Mouse (Mus musculus) CH12.LX (cell line): ENCODE results near the gene Inpp1. TPM values are rescaled to one million over a fixed set of nuclear protein-coding genes. Genes with fewer than 3 reads are reported as not detected.

Source experiments
- DNase-seq: peaks from one replicate; pipeline ENCODE4 v3.0.0-alpha.2; 2013; ENCODE audit errors: extremely low read depth
- H3K27ac ChIP-seq: 2 replicates; pipeline ENCODE4 v1.5.1; 2012; ENCODE audit warnings: low read depth, mild to moderate bottlenecking, control low read depth, moderate library complexity; ENCODE audit not compliant: insufficient read depth
- H3K27me3 ChIP-seq: replicated peaks from 2 replicates; pipeline ENCODE3; 2012; ENCODE audit warnings: inconsistent platforms
- H3K36me3 ChIP-seq, 2 experiments: replicated peaks in 1 of 2; 2 replicates each; pipeline versions ENCODE3 to v1.6.1; 2012; ENCODE audit warnings: inconsistent platforms in 1 of 2, low read length in 1 of 2, mild to moderate bottlenecking in 1 of 2, mixed read lengths in 1 of 2, moderate library complexity in 1 of 2; ENCODE audit not compliant: control insufficient read depth in 1 of 2, insufficient read depth in 1 of 2
- H3K4me1 ChIP-seq, 2 experiments: 2 replicates each; pipeline ENCODE4 v1.6.1; 2012; ENCODE audit warnings: inconsistent platforms in 1 of 2, moderate library complexity in 1 of 2; ENCODE audit not compliant: insufficient read depth in 2 of 2, control insufficient read depth in 1 of 2
- H3K4me2 ChIP-seq: 2 replicates; pipeline ENCODE4 v1.6.1; 2012; ENCODE audit warnings: low read depth, mild to moderate bottlenecking, control low read depth; ENCODE audit not compliant: poor library complexity, insufficient read depth, severe bottlenecking
- H3K4me3 ChIP-seq, 3 experiments: fragments of 150-350 bp in 1 of 3; sonication (generic) in 1 of 3; replicated peaks in 1 of 3; 2 replicates each; pipeline versions ENCODE3 to v1.5.1; 2011 to 2012; ENCODE audit warnings: low read depth in 2 of 3, low read length in 2 of 3, mild to moderate bottlenecking in 2 of 3, moderate library complexity in 2 of 3, control low read depth in 1 of 3, improper control_type of control experiment in 1 of 3, inconsistent platforms in 1 of 3, mixed read lengths in 1 of 3; ENCODE audit not compliant: poor library complexity in 1 of 3
- H3K79me2 ChIP-seq: replicated peaks from 2 replicates; pipeline ENCODE4 v1.6.1; 2012; ENCODE audit warnings: mild to moderate bottlenecking, moderate library complexity; ENCODE audit not compliant: control insufficient read depth, poor library complexity, insufficient read depth, severe bottlenecking; ENCODE audit errors: extremely low read depth
- H3K9ac ChIP-seq: 2 replicates; pipeline ENCODE4 v1.6.1; 2012; ENCODE audit warnings: low read depth, mild to moderate bottlenecking, control low read depth, moderate library complexity; ENCODE audit not compliant: insufficient read depth
- H3K9me3 ChIP-seq: replicated peaks from 2 replicates; pipeline ENCODE3; 2012; ENCODE audit warnings: low read length, inconsistent platforms, mixed read lengths
- BHLHE40 ChIP-seq: IDR thresholded peaks from 2 replicates; pipeline ENCODE4 v1.6.1; 2011; ENCODE audit warnings: mild to moderate bottlenecking, low read depth, low read length, improper control_type of control experiment
- CHD1 ChIP-seq: IDR thresholded peaks from 2 replicates; pipeline ENCODE4 v1.6.1; 2012; ENCODE audit warnings: low read depth, low read length, improper control_type of control experiment, inconsistent platforms
- CHD2 ChIP-seq: IDR thresholded peaks from 2 replicates; pipeline ENCODE4 v1.6.1; 2011; ENCODE audit warnings: low read length, improper control_type of control experiment
- E2F4 ChIP-seq: IDR thresholded peaks from 2 replicates; pipeline ENCODE4 v1.6.1; 2011; ENCODE audit warnings: low read depth, low read length, improper control_type of control experiment; ENCODE audit not compliant: insufficient replicate concordance
- ELF1 ChIP-seq: IDR thresholded peaks from 2 replicates; pipeline ENCODE4 v1.6.1; 2014; ENCODE audit warnings: low read depth, mild to moderate bottlenecking, inconsistent platforms, low read length, improper control_type of control experiment
- ETS1 ChIP-seq: conservative IDR thresholded peaks from 2 replicates; pipeline ENCODE4 v1.6.1; 2012; ENCODE audit warnings: low read depth, mild to moderate bottlenecking, inconsistent platforms, low read length, improper control_type of control experiment, moderate library complexity
- IRF4 ChIP-seq: IDR thresholded peaks from 2 replicates; pipeline ENCODE4 v1.6.1; 2014; ENCODE audit warnings: low read depth, mild to moderate bottlenecking, inconsistent platforms, low read length, improper control_type of control experiment
- JUN ChIP-seq: IDR thresholded peaks from 2 replicates; pipeline ENCODE4 v1.6.1; 2011; ENCODE audit warnings: low read depth, mild to moderate bottlenecking, low read length, improper control_type of control experiment, moderate library complexity; ENCODE audit not compliant: insufficient read depth
- JUND ChIP-seq: conservative IDR thresholded peaks from 2 replicates; pipeline ENCODE4 v1.6.1; 2011; ENCODE audit warnings: low read depth, low read length, improper control_type of control experiment
- KAT2A ChIP-seq: IDR thresholded peaks from 2 replicates; pipeline ENCODE4 v1.6.1; 2012; ENCODE audit warnings: low read length, improper control_type of control experiment, inconsistent platforms; ENCODE audit not compliant: insufficient replicate concordance
- MAFK ChIP-seq: IDR thresholded peaks from 2 replicates; pipeline ENCODE4 v1.6.1; 2011; ENCODE audit warnings: low read length, improper control_type of control experiment; ENCODE audit not compliant: insufficient replicate concordance
- MAZ ChIP-seq: IDR thresholded peaks from 2 replicates; pipeline ENCODE4 v1.6.1; 2012; ENCODE audit warnings: low read depth, mild to moderate bottlenecking, inconsistent platforms, low read length, improper control_type of control experiment, moderate library complexity
- MXI1 ChIP-seq: IDR thresholded peaks from 2 replicates; pipeline ENCODE4 v1.6.1; 2011; ENCODE audit warnings: mild to moderate bottlenecking, low read depth, low read length, improper control_type of control experiment
- MYC ChIP-seq: IDR thresholded peaks from 2 replicates; pipeline ENCODE4 v1.6.1; 2011; ENCODE audit warnings: low read depth, mild to moderate bottlenecking, improper control_type of control experiment, low read length
- PAX5 ChIP-seq: IDR thresholded peaks from 2 replicates; pipeline ENCODE4 v1.6.1; 2012; ENCODE audit warnings: low read length, inconsistent platforms, mixed read lengths
- POLR2A ChIP-seq: IDR thresholded peaks from 2 replicates; pipeline ENCODE4 v1.6.1; 2011; ENCODE audit warnings: low read depth, mild to moderate bottlenecking, improper control_type of control experiment, low read length
- RCOR1 ChIP-seq: conservative IDR thresholded peaks from 2 replicates; pipeline ENCODE4 v1.6.1; 2012; ENCODE audit warnings: low read depth, mild to moderate bottlenecking, inconsistent platforms, low read length, improper control_type of control experiment
- SIN3A ChIP-seq: IDR thresholded peaks from 2 replicates; pipeline ENCODE4 v1.6.1; 2012; ENCODE audit warnings: low read length, improper control_type of control experiment, inconsistent platforms
- ZKSCAN1 ChIP-seq: IDR thresholded peaks from 2 replicates; pipeline ENCODE4 v1.6.1; 2012; ENCODE audit warnings: low read depth, inconsistent platforms, low read length, improper control_type of control experiment, borderline replicate concordance
- ZMIZ1 ChIP-seq: IDR thresholded peaks from 2 replicates; pipeline ENCODE4 v1.6.1; 2012; ENCODE audit warnings: low read depth, mild to moderate bottlenecking, inconsistent platforms, low read length, improper control_type of control experiment
- dilution Hi-C: fragments of 300-500 bp; cut with MboI; formaldehyde crosslinking; loops from 2 replicates; pipeline ENCODE4 v1.14.3; 2020; ENCODE audit warnings: low sequenced_read_pairs; ENCODE audit not compliant: extremely low pct_unique_long_range_greater_than_20kb, extremely low pct_ligation_motif_present
- in situ Hi-C: fragments of 300-500 bp; cut with MboI; formaldehyde crosslinking; loops from 3 replicates; pipeline ENCODE4 v1.14.3; 2019; ENCODE audit warnings: low sequenced_read_pairs, low pct_ligation_motif_present, low pct_unique_long_range_greater_than_20kb, mixed read lengths
- polyA plus RNA-seq: library from polyadenylated mRNA; unstranded; fragments of >175 nt; gene quantifications from 2 replicates; pipeline ENCODE4 v1.2.1, GENCODE M21; 2012; ENCODE audit warnings: low read depth; ENCODE audit not compliant: insufficient read length
- total RNA-seq, 2 experiments: library from RNA; depleted of rRNA; stranded (reverse); fragments of 300-350 nt in 1 of 2; fragments of >200 nt in 1 of 2; gene quantifications; 2 replicates each; pipeline ENCODE4 v1.2.3; 2012 to 2014

The Inpp1 gene
- total and polyA plus RNA-seq, 3 experiments = 9.2 to 14.8 (median 10.0) TPM

DNA sequence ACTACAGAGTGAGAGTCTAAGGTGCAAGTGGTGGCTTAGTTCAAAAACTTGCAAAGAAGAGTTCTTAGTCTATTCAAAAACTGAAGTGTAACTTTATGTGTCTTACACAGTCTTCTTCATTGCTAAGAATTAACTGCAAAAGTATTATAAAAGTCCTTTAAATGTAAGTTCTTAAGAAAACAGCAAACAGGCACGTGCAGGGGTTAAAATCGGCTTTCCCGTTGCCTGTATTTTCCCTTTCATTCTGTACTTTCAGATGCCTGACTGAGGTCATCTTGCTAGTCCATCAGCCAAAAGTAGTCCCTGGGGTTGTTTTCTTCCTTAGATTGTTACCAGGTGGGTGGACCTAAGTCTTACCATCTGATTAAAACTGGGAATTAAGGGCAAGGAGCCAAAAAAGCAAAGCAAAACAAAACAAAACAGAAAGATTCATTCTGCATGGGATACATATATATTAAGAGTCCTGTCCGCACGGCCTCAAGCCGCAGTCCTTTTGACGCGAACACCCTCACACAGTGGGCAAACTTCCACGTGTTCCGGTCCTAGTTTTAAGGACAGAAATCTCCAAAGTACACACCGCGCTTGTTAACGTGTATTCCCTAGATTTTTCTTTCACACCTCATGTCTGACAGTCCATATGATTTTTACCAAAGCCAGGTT, 1.1 kb downstream of the Inpp1 start:
- Histone ChIP-seq H3K79me2 (no peaks in the 10 kb centered on the region), H3K4me3 (peak overlapping the region; percentile 69 to 81 (median 70)), H3K4me1 (peaks cover 2 to 22% of the 10 kb centered on the region in 2 experiments; a peak in 3 of 4 replicates), H3K27me3 (no peaks in the 10 kb centered on the region), H3K9me3 (no peaks in the 10 kb centered on the region), H3K27ac (no peak overlapping the region), H3K4me2 (peak overlapping the region; percentile 92), H3K36me3 (peaks cover 0 to 6% of the 10 kb centered on the region in 2 experiments), H3K9ac (peak overlapping the region; percentile 37; the same call in 1 of the 2 replicates)
- TF ChIP-seq CHD2 (no peak), BHLHE40 (peak; percentile 95), MYC (no peak), ETS1 (0 out of 2 replicates have a peak, but pooled peaks have one; percentile 23), MAFK (no peak), MAZ (no peak)
- DNase-seq = no peak
- dilution Hi-C loops (no loop called here), in situ Hi-C loops (no loop called here)

DNA sequence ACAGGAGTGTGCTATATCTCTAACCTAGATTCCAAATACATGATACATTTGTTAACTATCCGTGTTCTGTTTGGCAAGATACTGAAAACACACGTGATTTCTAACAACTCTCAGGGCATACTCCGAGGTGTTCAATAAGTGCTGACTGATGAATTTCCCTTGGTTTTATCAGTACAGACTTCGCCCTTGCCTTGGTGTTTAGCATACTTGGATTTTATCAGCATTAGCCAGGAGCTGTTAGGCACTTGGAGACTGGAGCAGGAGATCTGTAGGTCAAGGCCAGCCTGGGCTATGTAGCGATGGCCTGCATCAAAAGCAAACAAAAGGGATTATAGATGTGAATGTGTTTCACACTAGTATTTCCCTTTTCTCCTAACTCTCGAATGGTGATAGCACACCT, 9.0 kb downstream of the Inpp1 start:
- dilution Hi-C loops (no loop called here), in situ Hi-C loops (no loop called here)
- Histone ChIP-seq H3K4me2 (no peak overlapping the region), H3K79me2 (0 out of 2 replicates have a peak, but pooled peaks cover 3% of the 10 kb centered on the region), H3K4me3 (no peak overlapping the region), H3K9me3 (no peaks in the 10 kb centered on the region), H3K4me1 (peaks cover 2 to 15% of the 10 kb centered on the region in 2 experiments; a peak in 3 of 4 replicates), H3K9ac (no peak overlapping the region), H3K27me3 (no peaks in the 10 kb centered on the region), H3K27ac (no peak overlapping the region), H3K36me3 (peaks cover 0 to 16% of the 10 kb centered on the region in 2 experiments)
- TF ChIP-seq CHD1 (no peak), MXI1 (no peak), SIN3A (no peak), ZKSCAN1 (no peak), JUN (no peak), PAX5 (no peak), POLR2A (no peak), IRF4 (no peak), RCOR1 (no peak), KAT2A (no peak), MAZ (no peak), JUND (no peak), E2F4 (no peak), ZMIZ1 (no peak), ELF1 (no peak), CHD2 (no peak)
- DNase-seq = no peak
